Mouse (Mus musculus) spleen, postnatal 4 days (tissue): ENCODE results near the gene Acadvl.
"Not testable (repeated sequence)": the region's sequence is repeated elsewhere in the genome, so short reads cannot be mapped to it uniquely, and the experiment has no call there.

ENCODE experiments used
- DNase-seq, 2 experiments: peaks; one replicate each; pipeline ENCODE4 v3.0.0; 2022; ENCODE audit warnings: low spot score in 2 of 2

Gene Acadvl

GRCm38 (mm10) chr11:70027397-70027796 lies 12.2 kb upstream of the Acadvl start:
- DNase-seq = no peak

- no peak for DNase-seq
These were observed 11.5 kb upstream of the Acadvl start for GRCm38 (mm10) chr11:70026689-70027088.

- no peak for DNase-seq
These were observed 8.9 kb upstream of the Acadvl start for GRCm38 (mm10) chr11:70024151-70024514.

- no peak for DNase-seq
These were observed 8.4 kb upstream of the Acadvl start for GRCm38 (mm10) chr11:70023481-70024150.

- peak; percentile 96 to 97 for DNase-seq
These were observed 6.3 kb upstream of the Acadvl start for GRCm38 (mm10) chr11:70021264-70022132.

GRCm38 (mm10) chr11:70020731-70021263 lies 5.6 kb upstream of the Acadvl start:
- DNase-seq = peak; percentile 72 to 79

GRCm38 (mm10) chr11:70020022-70020631 lies 4.9 kb upstream of the Acadvl start:
- DNase-seq = no peak

- DNase-seq = no peak
These were observed 4.3 kb upstream of the Acadvl start for GRCm38 (mm10) chr11:70019495-70020021.

GRCm38 (mm10) chr11:70018131-70018990 lies 3.1 kb upstream of the Acadvl start:
- DNase-seq = no peak

GRCm38 (mm10) chr11:70017199-70017767 lies 2.1 kb upstream of the Acadvl start:
- no peak for DNase-seq

- DNase-seq = no peak
These were observed 1.5 kb upstream of the Acadvl start, which contains the start of gene Dlg4 for GRCm38 (mm10) chr11:70016669-70017068. Dlg4 (plus strand) TSS chr11:70016942.

GRCm38 (mm10) chr11:70016177-70016576 lies 966 bp upstream of the Acadvl start:
- DNase-seq = not testable (repeated sequence)

GRCm38 (mm10) chr11:70015677-70016076 lies 466 bp upstream of the Acadvl start:
- no peak for DNase-seq

- no peak for DNase-seq
These were observed 1.2 kb downstream of the Acadvl start for GRCm38 (mm10) chr11:70014051-70014450.

GRCm38 (mm10) chr11:70013408-70013807 lies 1.8 kb downstream of the Acadvl start:
- no peak for DNase-seq

GRCm38 (mm10) chr11:70012931-70013330 lies 2.3 kb downstream of the Acadvl start:
- no peak for DNase-seq

GRCm38 (mm10) chr11:70010961-70011360 lies 4.2 kb downstream of the Acadvl start:
- DNase-seq = no peak

GRCm38 (mm10) chr11:70010548-70010947 lies 4.7 kb downstream of the Acadvl start:
- no peak for DNase-seq

GRCm38 (mm10) chr11:70010033-70010432 lies 5.2 kb downstream of the Acadvl start:
- no peak for DNase-seq

- no peak for DNase-seq
These were observed 9.7 kb downstream of the Acadvl start for GRCm38 (mm10) chr11:70005521-70005920.

- DNase-seq = no peak
These were observed 12.7 kb downstream of the Acadvl start for GRCm38 (mm10) chr11:70002471-70002870.
